Mouse (Mus musculus) megakaryocyte, embryonic 14.5 days (primary cell): ENCODE data around the gene Ensa. TPM values are rescaled to one million over a fixed set of nuclear protein-coding genes. Genes with fewer than 3 reads are reported as not detected.

Experiments
- H3K27me3 ChIP-seq: replicated peaks from 2 replicates; pipeline ENCODE3; 2012; ENCODE audit warnings: inconsistent platforms
- H3K36me3 ChIP-seq: replicated peaks from 2 replicates; pipeline ENCODE3; 2012; ENCODE audit warnings: low read length, inconsistent platforms, mixed read lengths
- H3K4me1 ChIP-seq: 2 replicates; pipeline ENCODE4 v1.6.1; 2012; ENCODE audit warnings: inconsistent platforms
- H3K4me3 ChIP-seq: replicated peaks from 2 replicates; pipeline ENCODE3; 2012; ENCODE audit warnings: moderate library complexity, mild to moderate bottlenecking, inconsistent platforms
- H3K9me3 ChIP-seq: 2 replicates; pipeline ENCODE4 v1.6.1; 2012; ENCODE audit warnings: inconsistent platforms
- FLI1 ChIP-seq: IDR thresholded peaks from 2 replicates; pipeline ENCODE4 v1.6.1; 2012; ENCODE audit warnings: low read length, inconsistent platforms, mixed read lengths
- GATA1 ChIP-seq: IDR thresholded peaks from 3 replicates; pipeline ENCODE4 v1.6.1; 2012; ENCODE audit warnings: mixed read lengths, low read length, inconsistent platforms, borderline replicate concordance
- polyA plus RNA-seq: library from polyadenylated mRNA; stranded (reverse); fragments of >175 nt; gene quantifications from 2 replicates; pipeline ENCODE4 v1.2.3, GENCODE M21; 2012; ENCODE audit warnings: low replicate concordance; ENCODE audit not compliant: insufficient read depth

Ensa gene
- 21.1 and 41.0 TPM in 2 replicates for polyA plus RNA-seq

DNA sequence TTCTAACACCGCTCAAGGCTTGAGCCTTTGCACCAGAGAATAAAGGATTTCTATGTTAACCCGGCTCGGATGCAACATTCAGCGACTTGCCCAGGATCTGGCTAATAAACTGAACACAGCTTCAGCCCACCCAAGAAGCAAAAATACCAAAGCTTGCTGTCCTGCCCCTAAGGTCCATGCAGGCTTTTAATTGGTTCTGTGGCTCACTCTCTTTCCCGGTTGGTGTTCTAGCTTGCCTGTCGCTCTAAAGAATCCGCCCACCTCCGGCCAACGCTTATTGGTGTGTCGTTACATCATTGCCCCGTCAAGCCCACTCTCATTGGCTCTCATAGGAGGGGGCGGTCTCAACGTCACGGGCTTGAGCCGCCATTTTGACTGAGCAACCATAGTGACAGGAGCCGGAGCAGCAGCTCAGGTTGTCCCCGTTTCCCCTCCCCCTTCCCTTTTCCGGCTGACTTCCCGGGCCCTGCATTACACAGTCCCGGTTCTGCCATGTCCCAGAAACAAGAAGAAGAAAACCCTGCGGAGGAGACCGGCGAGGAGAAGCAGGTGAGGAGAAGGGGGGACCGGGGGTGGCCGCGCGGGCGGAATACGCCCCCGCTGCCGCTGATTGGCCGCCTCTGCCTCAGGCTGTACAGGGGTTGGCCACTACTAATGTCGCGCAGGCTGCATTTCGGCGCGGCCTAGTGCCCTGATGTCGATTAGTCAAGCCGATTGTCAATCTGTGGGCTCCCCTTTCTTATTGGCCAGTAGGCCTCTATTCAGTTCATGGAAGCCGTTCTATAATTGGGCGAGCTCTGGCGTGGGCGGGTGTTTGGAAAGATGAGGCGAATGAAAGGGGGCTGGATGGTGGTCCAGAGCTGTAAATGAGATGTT lies at the start of gene Ensa:
Gene Ensa, plus strand, starts transcription at position 366 of the 876 bp plus-strand sequence.
- peaks cover 56% of the 10 kb centered on the region for H3K4me1 ChIP-seq
- peaks cover 51% of the 10 kb centered on the region for H3K36me3 ChIP-seq
- H3K9me3 ChIP-seq: no peaks in the 10 kb centered on the region
- H3K4me3 ChIP-seq: peak within 1 kb of the TSS; percentile 93
- no peaks in the 10 kb centered on the region for H3K27me3 ChIP-seq
- no peak for TF ChIP-seq FLI1
- no peak for TF ChIP-seq GATA1

GRCm38 (mm10) chr3:95587754-95588603 lies 36.8 kb upstream of the Ensa start:
- no peaks in the 10 kb centered on the region for H3K9me3 ChIP-seq
- H3K36me3 ChIP-seq: peaks cover 23% of the 10 kb centered on the region
- peak overlapping the region; percentile 97 for H3K4me3 ChIP-seq
- no peaks in the 10 kb centered on the region for H3K27me3 ChIP-seq
- no peak for TF ChIP-seq GATA1
- peaks cover 12% of the 10 kb centered on the region; the same call in 1 of the 2 replicates for H3K4me1 ChIP-seq

GRCm38 (mm10) chr3:95588604-95589086 lies 36.1 kb upstream of the Ensa start, which contains the start of gene Golph3l:
Gene Golph3l, plus strand, starts transcription at chr3:95588934.
- Histone ChIP-seq H3K9me3 (no peaks in the 10 kb centered on the region), H3K4me3 (peak within 1 kb of the TSS; percentile 97), H3K4me1 (peaks cover 12% of the 10 kb centered on the region; the same call in 1 of the 2 replicates), H3K27me3 (no peaks in the 10 kb centered on the region), H3K36me3 (peaks cover 29% of the 10 kb centered on the region)
- no peak for TF ChIP-seq GATA1
- no peak for TF ChIP-seq FLI1

DNA sequence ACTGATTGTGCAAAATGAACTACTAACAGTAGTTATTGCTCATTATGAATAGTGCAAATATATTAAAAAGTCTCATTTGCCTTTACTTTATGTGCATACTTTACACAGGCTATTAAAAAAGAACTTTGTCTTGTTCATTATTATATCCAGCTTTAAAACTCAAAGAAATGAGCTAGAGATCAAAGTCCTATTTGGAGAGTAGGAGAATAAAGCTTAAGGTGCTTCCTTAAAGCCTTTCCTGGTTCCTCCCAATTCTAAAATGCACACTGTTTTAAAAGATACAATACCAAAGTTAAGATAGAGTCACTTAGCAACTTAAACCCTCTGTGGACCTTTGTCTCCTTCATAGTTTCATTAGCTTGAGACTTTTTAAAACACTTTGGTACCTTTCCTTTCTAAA lies 26.1 kb upstream of the Ensa start:
- H3K4me3 ChIP-seq: no peak overlapping the region
- peaks cover 80% of the 10 kb centered on the region for H3K36me3 ChIP-seq

GRCm38 (mm10) chr3:95601287-95601686 lies 23.5 kb upstream of the Ensa start:
- Histone ChIP-seq H3K4me3 (no peak overlapping the region), H3K9me3 (no peaks in the 10 kb centered on the region), H3K36me3 (peaks cover 78% of the 10 kb centered on the region), H3K27me3 (no peaks in the 10 kb centered on the region), H3K4me1 (peaks cover 3% of the 10 kb centered on the region; the same call in 1 of the 2 replicates)
- no peak for TF ChIP-seq FLI1
- no peak for TF ChIP-seq GATA1

More for the DNA sequence above, 26.1 kb upstream of the Ensa start:
- Histone ChIP-seq H3K9me3 (no peaks in the 10 kb centered on the region), H3K4me1 (peaks cover 3% of the 10 kb centered on the region; the same call in 1 of the 2 replicates), H3K27me3 (no peaks in the 10 kb centered on the region)
- no peak for TF ChIP-seq GATA1

DNA sequence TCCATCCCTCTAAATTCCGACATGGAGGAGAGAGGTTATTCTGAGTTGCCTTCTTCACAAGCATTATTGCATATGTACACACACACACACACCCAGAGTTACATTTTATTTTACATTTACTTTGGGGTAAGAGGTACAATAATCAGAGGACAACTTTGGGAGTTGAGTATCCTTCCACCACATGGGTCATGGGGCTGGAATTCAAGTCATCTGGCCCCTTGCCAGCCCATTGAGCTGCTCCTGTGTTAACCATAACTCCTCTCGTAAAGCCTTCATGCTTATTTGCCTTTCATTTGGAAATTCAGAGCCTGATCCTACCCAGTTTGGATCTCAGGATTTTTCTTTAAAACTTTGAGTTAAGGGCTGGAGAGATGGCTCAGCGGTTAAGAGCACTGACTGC lies 18.7 kb upstream of the Ensa start:
- Histone ChIP-seq H3K36me3 (peaks cover 82% of the 10 kb centered on the region), H3K4me3 (no peak overlapping the region)

GRCm38 (mm10) chr3:95609195-95609594 lies 15.6 kb upstream of the Ensa start:
- no peaks in the 10 kb centered on the region for H3K27me3 ChIP-seq
- no peak overlapping the region for H3K4me3 ChIP-seq
- no peak for TF ChIP-seq GATA1
- TF ChIP-seq FLI1: no peak
- H3K36me3 ChIP-seq: peaks cover 78% of the 10 kb centered on the region
- no peaks in the 10 kb centered on the region for H3K9me3 ChIP-seq
- peaks cover 7% of the 10 kb centered on the region for H3K4me1 ChIP-seq

More for the DNA sequence above, 18.7 kb upstream of the Ensa start:
- Histone ChIP-seq H3K27me3 (no peaks in the 10 kb centered on the region), H3K4me1 (peaks cover 7% of the 10 kb centered on the region), H3K9me3 (no peaks in the 10 kb centered on the region)
- no peak for TF ChIP-seq GATA1
- TF ChIP-seq FLI1: no peak

DNA sequence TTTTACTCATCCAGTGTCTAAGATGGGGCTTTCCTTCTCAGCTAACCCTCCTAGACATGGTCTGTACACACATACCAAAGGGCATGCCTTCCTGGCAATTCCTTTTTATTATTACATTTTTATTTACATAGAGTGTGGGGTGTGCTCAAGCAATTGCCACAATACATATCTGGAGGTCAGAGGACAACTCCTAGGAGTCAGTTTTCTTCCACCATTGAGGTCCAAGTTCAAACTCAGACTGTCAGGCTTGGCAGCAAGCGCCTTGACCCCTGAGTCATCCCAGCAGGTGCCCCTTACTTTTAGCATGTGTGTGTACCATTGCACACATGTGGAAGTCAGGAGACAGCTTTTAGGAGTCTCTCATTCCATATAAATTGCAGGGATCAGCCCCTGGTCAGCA lies 10.8 kb upstream of the Ensa start:
- TF ChIP-seq FLI1: no peak
- TF ChIP-seq GATA1: no peak
- Histone ChIP-seq H3K4me1 (peaks cover 7% of the 10 kb centered on the region), H3K36me3 (peaks cover 80% of the 10 kb centered on the region)

GRCm38 (mm10) chr3:95618511-95618910 lies 6.3 kb upstream of the Ensa start:
- Histone ChIP-seq H3K27me3 (no peaks in the 10 kb centered on the region), H3K4me1 (peaks cover 4% of the 10 kb centered on the region), H3K9me3 (no peaks in the 10 kb centered on the region), H3K4me3 (no peak overlapping the region), H3K36me3 (peaks cover 71% of the 10 kb centered on the region)
- no peak for TF ChIP-seq GATA1
- TF ChIP-seq FLI1: no peak

More for the DNA sequence above, 10.8 kb upstream of the Ensa start:
- no peaks in the 10 kb centered on the region for H3K27me3 ChIP-seq
- no peaks in the 10 kb centered on the region for H3K9me3 ChIP-seq
- no peak overlapping the region for H3K4me3 ChIP-seq
